Mouse (Mus musculus): ENCODE measurements around the gene Cyba. TPM values are rescaled to one million over a fixed set of nuclear protein-coding genes. Genes with fewer than 3 reads are reported as not detected.

Cyba gene
- polyA plus RNA-seq, 1 experiment from 2014 or later = 421 TPM

GRCm38 (mm10) chr8:122375320-122375719 is 57.4 kb downstream of the Cyba start:
- no peak for ATAC-seq (ENCODE audit: low FRiP score, low TSS enrichment)
- Histone ChIP-seq H3K4me1 (ENCODE audit: insufficient read depth, low read length) (peaks cover 24% of the 10 kb centered on the region), H3K4me2 (replicated peaks; ENCODE audit: low read depth, low read length) (no peak overlapping the region), H3K9me3 (ENCODE audit: low read length) (no peaks in the 10 kb centered on the region), H3K9ac (replicated peaks; ENCODE audit: low read length) (no peak overlapping the region), H3K4me3 (ENCODE audit: low read length) (no peak overlapping the region), H3K36me3 (ENCODE audit: insufficient read depth, low read length) (peaks cover 5% of the 10 kb centered on the region; the same call in 1 of the 2 replicates), H3K27ac (ENCODE audit: low read length) (no peak overlapping the region), H3K27me3 (ENCODE audit: insufficient read depth, low read length) (no peaks in the 10 kb centered on the region)
- 94% methylated on average over 7 of the region's 7 CpGs for WGBS

Small RNAs within 50 kb of the gene (microRNA-seq; reads per million reads assigned to microRNA genes)
- not detected for gene Gm24366

Other genes with a start within 250 kb of the Cyba start
- 1.5 and 1.6 TPM in 2 replicates for gene Zfpm1, start 150.8 kb downstream of the Cyba start, polyA plus RNA-seq (2015; fragmentation: Nextera tagmentation; extraction: Ambion mirVana)
- gene Trhr2, start 72.2 kb downstream of the Cyba start, polyA plus RNA-seq (2015; fragmentation: Nextera tagmentation; extraction: Ambion mirVana) = not detected in 2 replicates
- 50.1 and 50.6 TPM in 2 replicates for gene Zc3h18, start 56.3 kb downstream of the Cyba start, polyA plus RNA-seq (2015; fragmentation: Nextera tagmentation; extraction: Ambion mirVana)
- not detected in 2 replicates for gene Il17c, start 10.9 kb downstream of the Cyba start, polyA plus RNA-seq (2015; fragmentation: Nextera tagmentation; extraction: Ambion mirVana)
- 36.4 and 36.6 TPM in 2 replicates for gene Mvd, start 10.5 kb upstream of the Cyba start, polyA plus RNA-seq (2015; fragmentation: Nextera tagmentation; extraction: Ambion mirVana)
- 0.75 and 0.77 TPM in 2 replicates for gene Snai3, start 27.8 kb upstream of the Cyba start, polyA plus RNA-seq (2015; fragmentation: Nextera tagmentation; extraction: Ambion mirVana)
- gene Rnf166, start 43.1 kb upstream of the Cyba start, polyA plus RNA-seq (2015; fragmentation: Nextera tagmentation; extraction: Ambion mirVana) = 39.3 and 46.0 TPM in 2 replicates
- gene Ctu2, start 43.2 kb upstream of the Cyba start, polyA plus RNA-seq (2015; fragmentation: Nextera tagmentation; extraction: Ambion mirVana) = 46.5 and 48.0 TPM in 2 replicates
- gene Piezo1, start 118.4 kb upstream of the Cyba start, polyA plus RNA-seq (2015; fragmentation: Nextera tagmentation; extraction: Ambion mirVana) = 15.6 and 16.9 TPM in 2 replicates
- gene Cdt1, start 135.1 kb upstream of the Cyba start, polyA plus RNA-seq (2015; fragmentation: Nextera tagmentation; extraction: Ambion mirVana) = 43.0 and 49.0 TPM in 2 replicates
- 363 and 371 TPM in 2 replicates for gene Aprt, start 144.0 kb upstream of the Cyba start, polyA plus RNA-seq (2015; fragmentation: Nextera tagmentation; extraction: Ambion mirVana)
- 17.4 and 18.2 TPM in 2 replicates for gene Galns, start 178.5 kb upstream of the Cyba start, polyA plus RNA-seq (2015; fragmentation: Nextera tagmentation; extraction: Ambion mirVana)
- 56.7 and 60.1 TPM in 2 replicates for gene Trappc2l, start 178.7 kb upstream of the Cyba start, polyA plus RNA-seq (2015; fragmentation: Nextera tagmentation; extraction: Ambion mirVana)
- gene Pabpn1l, start 189.8 kb upstream of the Cyba start, polyA plus RNA-seq (2015; fragmentation: Nextera tagmentation; extraction: Ambion mirVana) = 0.15 and 0.19 TPM in 2 replicates